Mouse (Mus musculus) T-helper 2 cell (primary cell): ENCODE data around the gene Rapgef2.

Experiments
- in situ Hi-C: fragments of 300-600 bp; cut with MboI, MseI; formaldehyde crosslinking; loops from one replicate; pipeline ENCODE4 v1.15.1; 2025; ENCODE audit warnings: high pct_unique_total_duplicates

The Rapgef2 gene

DNA sequence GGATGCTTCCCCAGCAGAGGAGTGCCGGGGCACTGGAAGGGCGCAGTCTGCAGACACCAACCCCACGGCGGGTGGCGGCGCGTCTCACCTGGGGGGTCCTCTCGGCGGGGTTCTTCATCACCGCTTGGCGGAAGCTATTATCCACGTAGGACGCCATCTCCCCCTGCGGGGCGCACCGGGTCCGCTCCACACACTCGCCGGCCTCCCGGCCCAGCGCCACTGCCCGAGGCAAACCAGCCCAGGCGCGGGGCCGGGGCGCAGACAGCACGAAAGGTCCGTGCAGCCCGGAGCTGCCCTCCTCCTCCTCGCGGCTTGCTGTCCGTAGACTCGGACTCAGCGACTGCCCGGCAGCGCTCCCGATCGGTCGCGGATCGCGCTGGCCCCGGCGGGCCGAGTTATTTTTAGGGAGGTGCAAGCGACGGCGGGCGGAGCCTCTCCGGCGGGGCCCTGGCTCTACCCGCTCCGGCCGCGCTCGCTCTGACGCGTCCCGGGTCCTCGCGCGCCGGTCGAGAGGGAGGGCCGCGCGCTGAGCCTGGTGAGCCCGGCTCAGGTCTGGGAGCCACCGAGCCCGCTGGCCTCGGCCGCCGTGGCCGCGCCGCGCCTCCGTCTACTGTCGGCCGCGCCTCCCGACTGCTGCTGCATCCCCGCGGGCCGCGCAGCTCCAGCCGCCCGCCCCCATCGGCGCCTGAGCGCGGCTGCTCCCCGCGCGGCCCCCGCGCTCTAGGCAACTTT is at the start of gene Rapgef2:
Gene Rapgef2, minus strand, starts transcription at position 142 of the 732 bp plus-strand sequence.
- in situ Hi-C loops: loop anchor here (5.0 to 25.0 kb wide), 2 partner anchors 39 to 551 kb away; no protein-coding TSS in a partner anchor

DNA sequence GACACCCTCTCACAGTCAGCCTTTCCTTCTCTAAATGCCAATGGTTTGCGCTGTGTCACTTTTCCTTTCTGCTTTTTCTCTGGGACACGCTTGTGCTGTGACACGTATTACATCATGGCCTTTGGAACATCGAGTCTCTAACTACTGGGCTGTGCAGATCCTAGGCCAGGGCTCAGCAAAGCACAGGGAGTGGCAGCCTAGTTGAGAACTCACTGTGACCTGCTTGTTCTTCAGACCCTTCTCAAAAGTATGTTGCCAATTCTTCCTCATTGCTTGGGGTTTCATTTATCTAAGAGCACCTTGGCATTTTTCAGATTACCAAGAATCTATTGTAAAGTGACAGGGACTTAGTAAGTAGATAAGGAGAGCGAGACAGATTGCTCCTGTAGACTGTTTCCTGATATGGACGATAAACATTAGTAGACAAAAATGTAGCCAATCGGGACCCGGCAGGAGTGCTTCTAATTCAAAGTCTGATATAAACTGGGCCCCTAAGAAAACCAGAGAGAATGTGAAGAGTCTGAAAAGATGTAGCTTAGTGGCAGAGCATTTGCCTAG is 47.4 kb upstream of the Rapgef2 start:
- in situ Hi-C loops: no loop called here

DNA sequence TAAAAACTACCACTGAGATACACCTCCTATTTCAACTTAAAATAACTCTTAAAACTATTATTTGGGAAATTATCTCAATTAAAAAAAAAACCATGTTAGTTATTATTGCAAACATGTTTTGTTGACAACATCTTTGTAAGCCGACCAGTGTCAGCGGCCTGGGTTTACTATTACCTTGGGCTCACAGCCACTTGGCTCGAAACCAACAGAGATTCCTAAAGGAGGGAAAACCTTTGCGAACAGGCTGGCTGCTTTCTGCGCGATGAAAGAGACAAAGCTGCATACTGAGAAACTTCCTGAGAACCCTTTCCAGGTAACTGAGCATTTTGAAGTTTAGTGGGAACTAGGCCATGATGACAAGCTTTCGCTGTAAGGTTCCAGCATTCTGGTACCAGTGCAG is 46.7 kb upstream of the Rapgef2 start:
- in situ Hi-C loops: no loop called here

DNA sequence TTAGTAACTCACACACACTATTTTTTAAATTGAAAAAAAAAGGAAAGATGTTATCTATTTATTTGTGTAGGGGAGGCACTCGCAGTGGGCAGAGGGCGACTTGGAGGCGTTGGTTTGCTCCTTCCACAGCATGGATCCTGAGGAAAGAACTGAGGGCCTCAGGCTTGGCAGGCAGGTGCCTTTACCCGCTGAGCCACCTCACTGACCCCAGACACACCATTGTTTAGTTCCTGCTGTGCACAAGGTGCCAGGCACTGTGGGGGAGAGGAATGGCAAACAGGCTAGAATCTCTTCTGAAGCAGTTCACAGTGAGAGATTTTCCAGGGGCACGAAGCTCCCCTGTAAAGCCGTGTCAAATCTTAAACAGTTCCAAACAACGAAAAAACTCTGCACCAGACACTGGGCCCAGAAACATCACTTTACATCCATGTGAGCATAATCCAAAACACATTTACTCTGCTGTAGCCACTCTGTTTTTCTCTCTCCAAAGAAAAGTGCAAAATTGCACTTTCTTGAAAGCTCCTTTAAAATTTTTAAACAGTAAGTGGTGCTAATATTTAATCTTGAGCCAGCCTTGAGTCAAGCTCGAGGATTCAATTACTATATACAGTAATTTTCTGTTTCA is 43.5 kb upstream of the Rapgef2 start:
- in situ Hi-C loops: no loop called here

DNA sequence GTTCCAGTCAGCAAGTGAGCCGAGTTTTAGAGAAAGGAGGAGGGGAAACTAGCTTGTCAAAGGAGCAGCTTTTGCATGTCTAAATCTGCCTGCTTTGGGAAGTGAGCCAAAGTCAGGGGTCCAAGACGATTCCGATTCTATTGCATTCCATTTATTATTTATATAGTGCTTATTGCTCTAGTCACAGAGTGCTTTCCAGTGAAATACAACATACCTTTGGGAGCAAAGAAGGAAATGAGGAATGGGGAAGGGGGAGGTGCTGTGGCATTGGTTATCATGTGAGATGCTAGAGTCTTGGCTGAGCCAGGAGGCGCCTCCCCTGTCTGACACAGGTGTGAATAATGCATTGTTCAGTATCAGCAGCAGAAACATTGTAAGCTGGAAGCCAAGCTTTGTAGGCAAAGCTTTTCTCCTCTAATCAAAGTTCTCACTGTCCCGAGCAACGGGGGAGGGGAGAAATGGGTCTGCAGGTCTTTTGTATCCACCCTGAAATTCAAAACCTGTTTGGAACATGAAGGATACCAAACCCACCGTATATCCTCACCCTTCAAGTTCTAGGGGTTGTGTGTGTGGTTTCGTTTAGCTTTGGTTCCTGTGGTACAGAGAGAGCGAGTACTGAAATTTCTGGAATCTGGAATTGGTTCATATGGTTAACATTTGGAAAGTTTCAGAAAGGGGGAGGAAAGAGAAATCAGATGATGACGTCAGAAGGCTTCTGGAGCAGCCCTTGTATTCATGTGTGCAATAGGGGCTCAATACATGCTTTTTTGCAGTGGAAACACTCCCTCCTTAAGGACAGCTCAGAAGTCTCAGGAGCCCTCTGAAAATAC is 38.6 kb upstream of the Rapgef2 start:
- in situ Hi-C loops: no loop called here

DNA sequence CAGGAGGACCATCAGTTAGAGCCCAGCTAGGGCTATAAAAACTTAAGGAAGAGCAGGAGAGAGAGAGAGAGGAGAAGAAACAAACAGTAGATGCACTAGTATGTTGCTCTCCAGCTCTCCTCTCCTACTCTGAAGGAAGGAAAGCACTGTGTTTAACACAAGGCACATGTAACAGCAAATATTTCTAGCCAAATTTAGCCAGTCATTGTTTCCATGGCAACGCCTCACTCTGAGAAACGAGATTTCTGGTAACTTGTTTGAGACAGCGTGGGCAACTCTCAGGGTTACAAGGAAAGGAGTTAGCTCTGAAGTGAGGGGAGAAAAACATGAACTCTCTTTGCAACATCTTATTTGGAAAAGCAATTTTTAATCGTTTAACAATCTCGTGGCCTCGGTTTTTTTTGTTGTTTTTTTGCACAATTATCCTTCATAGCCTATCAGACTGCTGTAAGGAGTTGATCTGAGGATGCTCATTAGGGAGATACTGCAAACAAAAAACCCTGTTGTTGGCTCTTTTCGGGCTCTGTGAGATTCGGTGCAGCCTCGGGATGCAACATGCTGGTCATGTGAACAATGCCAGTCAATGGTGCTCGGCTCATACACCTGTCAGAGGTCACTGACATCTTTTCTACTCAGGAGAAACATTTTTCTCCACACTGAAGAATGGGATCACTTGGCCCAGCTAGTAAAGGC is 27.8 kb upstream of the Rapgef2 start:
- in situ Hi-C loops: no loop called here

DNA sequence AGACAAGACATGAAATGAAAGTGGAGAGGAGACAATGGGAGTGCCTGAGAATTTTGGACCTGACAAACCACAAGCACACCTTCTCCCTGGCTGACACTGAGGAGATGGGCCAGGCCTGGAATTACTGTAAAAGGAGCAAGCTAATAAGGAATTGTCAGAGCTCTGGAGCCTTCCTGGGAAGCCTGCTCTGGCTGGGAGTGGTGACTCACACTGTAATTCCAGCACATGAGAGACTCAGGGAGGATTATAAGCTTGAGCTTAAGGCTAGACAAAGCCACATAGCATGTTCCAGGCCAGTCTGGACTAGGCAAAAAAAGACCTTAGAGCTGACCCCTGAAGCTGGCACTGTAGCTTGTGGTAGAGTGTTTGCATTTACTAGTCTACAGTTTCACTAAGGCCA is 25.6 kb upstream of the Rapgef2 start:
- in situ Hi-C loops: no loop called here

DNA sequence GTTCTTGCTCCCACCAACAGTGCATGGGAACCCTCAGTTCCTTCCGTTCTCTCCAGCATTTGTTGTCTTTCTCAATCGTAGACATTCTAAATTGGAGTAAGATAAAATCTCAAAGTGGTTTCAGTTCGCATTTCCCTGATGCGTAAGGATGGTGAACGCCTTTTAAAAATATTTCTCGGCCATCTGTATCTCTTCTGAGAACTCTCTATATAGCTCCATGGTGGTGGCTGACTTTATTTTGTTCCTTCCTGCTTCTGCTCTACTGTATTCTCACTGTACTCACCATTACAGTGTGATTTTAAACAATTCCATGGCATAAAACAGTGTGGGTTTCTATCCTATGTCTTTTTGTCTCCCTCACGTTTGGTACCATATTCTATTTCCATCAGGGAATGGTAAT is 23.9 kb upstream of the Rapgef2 start:
- in situ Hi-C loops: no loop called here

DNA sequence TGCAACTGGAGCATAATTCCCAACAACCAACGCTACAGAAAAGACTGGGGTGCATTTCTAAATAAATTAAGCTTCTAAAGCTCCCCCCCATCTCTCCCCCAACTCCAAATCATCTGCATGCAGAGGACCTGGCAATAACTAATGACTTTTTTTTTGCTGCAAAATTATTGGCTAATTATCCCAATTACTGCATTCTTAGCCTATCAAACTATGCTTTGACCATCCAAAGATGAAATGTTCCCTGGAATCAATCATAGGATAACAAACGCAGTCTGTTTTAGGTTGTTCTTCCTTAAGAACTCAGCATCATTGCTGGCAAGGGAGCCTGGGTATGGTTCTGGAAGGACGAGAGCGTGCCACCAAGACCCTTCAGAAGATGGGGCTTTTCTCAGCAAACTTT is 22.3 kb upstream of the Rapgef2 start:
- in situ Hi-C loops: loop anchor here (5.0 kb wide), 1 partner anchor 34 kb away; no protein-coding TSS in a partner anchor

DNA sequence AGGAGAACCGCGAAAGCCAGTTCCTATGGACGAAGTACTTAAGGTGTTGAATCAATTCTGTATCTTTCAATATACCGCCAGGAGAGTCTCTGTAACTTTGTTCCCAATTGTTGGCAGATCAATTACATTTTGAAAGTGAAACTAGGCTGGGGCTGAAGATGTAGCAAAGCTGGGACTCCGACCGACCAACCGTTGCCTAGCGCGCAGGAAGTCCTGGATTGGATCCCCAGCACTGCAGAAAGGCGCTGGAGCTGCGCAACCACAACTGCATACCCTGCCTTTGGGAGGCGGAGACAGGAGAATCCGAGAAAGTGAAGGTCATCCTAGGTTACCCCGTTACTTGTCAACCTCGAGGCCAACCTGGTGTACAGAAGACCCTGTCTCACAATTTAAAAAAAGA is 13.1 kb upstream of the Rapgef2 start:
- in situ Hi-C loops: loop anchor here (25.0 kb wide), 1 partner anchor 538 kb away; no protein-coding TSS in a partner anchor

DNA sequence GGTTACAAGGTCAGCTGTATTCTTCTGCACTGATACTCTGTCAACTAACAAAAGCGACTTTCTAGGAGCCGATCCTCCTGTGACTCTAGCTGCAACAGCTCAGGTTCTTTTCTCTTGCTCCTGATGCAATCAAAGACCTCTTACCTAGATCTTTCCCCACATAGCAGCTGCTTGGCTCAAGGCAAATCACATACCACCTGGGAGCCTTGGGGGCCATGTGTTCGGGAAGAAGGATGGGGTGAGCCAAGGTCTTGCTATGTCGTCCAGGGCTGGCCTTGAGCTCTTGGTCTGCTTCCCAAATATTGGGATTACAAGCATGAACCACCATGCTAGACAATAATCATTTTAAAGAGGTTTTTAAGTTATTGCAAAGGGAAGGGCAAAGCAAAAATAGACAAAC is 11.0 kb upstream of the Rapgef2 start:
- in situ Hi-C loops: loop anchor here (25.0 kb wide), 1 partner anchor 540 kb away; no protein-coding TSS in a partner anchor

DNA sequence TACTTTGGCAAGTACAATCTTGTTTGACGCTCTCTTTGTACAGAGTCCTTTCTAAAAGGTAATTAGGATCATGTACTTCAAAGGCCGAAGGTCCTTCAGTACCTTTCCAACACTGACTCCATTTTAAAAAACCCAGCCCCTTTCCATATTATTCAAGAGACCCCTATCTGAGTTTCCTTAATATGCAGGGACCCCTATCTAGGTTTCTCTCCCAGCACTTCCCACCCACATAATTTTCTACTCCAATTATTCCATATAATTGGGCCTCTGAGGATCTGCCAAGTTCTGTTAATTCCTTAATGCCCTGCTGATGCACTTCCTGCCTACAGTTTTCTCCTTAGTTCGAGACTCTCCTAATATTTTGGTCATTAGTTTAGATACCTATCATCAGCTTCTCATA is 10.3 kb upstream of the Rapgef2 start:
- in situ Hi-C loops: loop anchor here (25.0 kb wide), 1 partner anchor 541 kb away; no protein-coding TSS in a partner anchor

DNA sequence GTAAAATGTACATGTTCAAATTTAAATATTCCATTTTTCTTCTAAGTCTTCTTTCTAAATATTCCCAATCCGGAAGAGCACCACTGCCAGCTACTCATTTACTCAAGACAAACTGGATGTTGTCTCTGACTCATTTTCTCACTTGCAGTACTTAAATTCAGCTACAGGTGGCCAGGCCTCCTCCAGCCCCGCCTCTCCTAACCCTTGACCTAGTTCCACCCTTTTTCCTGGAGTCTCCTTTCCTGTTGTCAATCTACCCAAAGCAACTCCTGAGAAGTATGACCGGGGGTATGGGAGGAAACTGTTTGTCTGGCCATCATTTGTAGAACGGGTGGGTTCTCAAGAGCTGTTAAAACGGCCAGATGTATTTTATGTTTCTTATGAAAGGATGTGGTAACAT is 9.7 kb upstream of the Rapgef2 start:
- in situ Hi-C loops: loop anchor here (25.0 kb wide), 1 partner anchor 541 kb away; no protein-coding TSS in a partner anchor

DNA sequence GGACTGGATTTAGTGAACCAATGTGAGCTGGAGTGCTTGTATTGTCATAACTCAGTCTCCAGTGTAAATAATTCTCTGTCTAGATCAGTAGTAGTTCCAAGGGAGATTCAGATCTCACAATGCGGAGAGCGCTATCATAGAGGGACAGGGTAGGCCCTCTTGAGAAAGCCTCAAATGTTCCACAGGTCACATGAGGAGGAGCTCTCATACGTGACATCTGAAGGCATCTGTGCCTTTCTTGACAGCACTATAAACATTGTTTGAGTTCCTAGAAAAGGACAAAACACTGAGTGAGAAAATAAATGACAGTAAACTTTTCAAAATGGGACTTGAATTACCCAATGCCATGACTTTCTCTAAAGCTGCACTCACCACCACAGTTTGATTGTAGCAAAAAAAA is 8.4 kb upstream of the Rapgef2 start:
- in situ Hi-C loops: loop anchor here (25.0 kb wide), 1 partner anchor 543 kb away; no protein-coding TSS in a partner anchor

DNA sequence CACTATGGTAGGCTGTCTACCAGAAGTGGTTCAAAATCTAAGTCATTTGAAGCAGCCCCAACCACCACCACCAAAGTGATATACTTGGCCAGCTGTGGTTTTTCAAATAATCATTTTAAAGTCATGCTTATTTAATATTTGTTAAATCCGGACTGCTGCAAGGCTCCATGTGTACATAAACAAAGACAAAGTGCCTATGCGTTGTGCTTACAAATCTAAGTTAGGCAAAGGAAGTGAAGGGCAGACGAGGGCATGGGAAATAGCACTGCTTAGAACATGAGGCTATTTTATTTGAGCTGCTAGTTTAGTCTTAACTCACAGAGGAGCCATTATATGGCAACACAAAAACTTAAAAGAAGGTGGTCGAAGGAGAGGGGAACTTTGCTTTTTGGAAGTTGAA is 6.7 kb upstream of the Rapgef2 start:
- in situ Hi-C loops: loop anchor here (25.0 kb wide), 1 partner anchor 544 kb away; no protein-coding TSS in a partner anchor

DNA sequence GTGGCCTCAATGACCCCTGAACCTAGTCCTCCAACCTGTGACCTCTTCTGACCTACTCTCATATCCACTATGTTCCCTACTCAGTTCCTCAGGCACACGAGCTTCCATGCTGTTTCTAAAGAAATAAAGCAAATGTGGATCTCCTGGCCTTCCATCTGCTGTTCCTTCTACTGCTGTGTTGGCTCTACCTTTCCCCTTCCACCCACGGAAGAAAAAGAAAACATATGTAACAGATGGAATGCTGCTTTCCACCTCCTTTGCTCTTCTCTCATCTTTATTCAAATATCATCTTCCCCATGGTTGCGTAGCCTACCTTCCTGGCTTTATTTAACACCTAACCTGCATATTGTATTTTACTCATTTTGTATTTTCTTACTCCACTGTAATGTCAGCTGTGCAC is 2.7 kb upstream of the Rapgef2 start:
- in situ Hi-C loops: loop anchor here (5.0 to 25.0 kb wide), 2 partner anchors 42 to 548 kb away; no protein-coding TSS in a partner anchor

DNA sequence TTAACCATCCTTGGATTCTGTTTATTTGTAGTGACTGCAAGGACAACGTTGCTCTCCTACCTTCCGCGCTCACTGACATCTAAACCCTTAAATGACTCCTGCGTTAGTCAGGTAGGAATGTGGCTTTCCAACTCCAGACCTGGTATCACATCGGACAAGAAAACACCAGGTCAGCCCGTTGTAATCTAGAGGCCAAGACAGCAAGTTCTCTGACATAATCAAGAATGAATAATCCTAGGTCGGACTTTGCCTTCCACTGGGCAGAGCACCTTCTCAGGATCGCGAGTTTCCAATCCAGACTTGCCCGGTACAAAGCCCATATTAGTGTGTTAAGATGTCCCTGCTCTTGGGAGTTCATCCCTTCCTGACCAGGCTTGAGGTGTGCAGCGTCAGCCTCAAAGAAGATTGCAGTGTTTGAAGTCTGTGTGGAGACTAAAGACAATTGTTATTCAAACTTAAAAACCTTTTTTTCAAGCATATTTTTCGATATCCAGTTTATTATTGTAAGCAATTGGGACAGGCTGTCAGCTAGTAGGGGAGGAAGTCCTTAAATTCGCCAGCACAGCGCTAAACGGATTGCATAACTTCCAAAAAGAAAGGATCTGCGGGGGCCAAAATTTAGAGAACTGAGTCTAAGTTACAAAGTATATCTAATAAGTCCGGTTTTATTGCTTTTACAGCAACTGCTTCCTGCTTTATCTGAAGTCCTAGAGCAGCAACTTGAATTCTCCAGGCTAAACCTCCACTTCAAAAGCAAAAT is 1.6 kb upstream of the Rapgef2 start:
- in situ Hi-C loops: loop anchor here (5.0 to 25.0 kb wide), 2 partner anchors 41 to 549 kb away; no protein-coding TSS in a partner anchor

DNA sequence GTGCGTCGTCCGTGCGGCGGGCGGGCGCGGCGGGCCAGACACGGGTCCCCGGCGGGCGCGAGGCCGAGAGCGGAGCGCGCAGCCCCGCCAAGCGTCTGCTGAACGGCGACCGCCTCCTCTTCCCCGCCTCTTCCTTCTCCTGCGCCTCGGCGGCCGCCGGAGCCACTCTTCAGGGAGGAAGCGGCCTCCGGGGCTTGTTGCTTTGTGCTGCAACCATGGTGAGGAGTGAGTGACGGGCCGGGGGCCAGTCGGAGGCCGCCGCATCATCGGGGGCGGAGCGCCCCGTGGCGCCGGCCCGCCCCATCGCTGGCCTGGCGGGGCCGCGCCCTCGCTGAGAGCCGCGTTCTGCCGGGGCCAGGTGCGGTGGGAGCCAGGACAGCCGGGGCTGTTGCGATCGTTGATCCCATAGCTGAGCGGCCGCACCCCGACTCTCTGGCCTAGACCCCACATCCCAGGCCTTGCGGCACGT is 825 bp upstream of the Rapgef2 start:
- in situ Hi-C loops: loop anchor here (5.0 to 25.0 kb wide), 2 partner anchors 40 to 550 kb away; no protein-coding TSS in a partner anchor

DNA sequence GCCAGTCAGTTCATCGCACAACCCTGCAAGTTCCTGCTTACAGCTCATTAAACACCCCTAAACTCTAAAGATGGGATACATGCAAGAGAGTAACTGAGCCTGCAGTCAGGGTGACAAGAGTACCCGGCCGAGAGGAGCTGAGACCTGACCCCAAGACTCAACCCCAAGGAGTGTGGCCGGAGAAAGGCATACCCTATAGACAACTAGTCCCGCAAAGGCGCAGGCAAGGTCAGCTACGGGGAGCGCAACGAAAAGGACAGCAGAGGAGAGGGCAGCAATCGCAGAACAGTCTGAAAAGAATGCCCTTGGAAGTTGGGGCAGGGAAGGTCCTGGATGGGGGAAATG is 314 bp downstream of the Rapgef2 start:
- in situ Hi-C loops: loop anchor here (5.0 to 25.0 kb wide), 2 partner anchors 39 to 551 kb away; no protein-coding TSS in a partner anchor
